Mouse (Mus musculus): ENCODE results near the gene Nop10.

Gene Nop10

GRCm38 (mm10) chr2:112261748-112262653, at the start of gene Nop10:
TSS of gene Nop10 (plus strand) at chr2:112261926.
- DNase-seq = peak; percentile 79

DNA sequence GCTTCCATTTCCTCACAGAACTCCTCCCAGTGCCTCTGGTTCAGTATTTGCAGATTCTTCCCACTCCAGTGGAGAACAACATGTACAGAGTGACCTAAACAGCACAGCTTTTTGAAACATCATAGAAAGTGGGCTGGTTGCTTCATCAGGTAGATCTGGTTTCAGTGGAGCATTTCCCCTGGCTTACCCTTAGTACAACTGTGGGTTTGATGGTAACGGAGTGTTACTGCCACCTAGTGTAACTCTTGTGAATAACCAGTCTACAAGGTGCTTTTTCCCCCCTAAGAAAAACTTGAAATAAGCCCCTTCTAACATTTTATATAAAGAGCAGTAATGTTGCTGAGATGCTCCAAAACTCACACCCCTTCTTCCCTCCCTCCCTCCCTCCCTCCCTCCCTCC, 45.7 kb upstream of the Nop10 start:
- DNase-seq = no peak

DNA sequence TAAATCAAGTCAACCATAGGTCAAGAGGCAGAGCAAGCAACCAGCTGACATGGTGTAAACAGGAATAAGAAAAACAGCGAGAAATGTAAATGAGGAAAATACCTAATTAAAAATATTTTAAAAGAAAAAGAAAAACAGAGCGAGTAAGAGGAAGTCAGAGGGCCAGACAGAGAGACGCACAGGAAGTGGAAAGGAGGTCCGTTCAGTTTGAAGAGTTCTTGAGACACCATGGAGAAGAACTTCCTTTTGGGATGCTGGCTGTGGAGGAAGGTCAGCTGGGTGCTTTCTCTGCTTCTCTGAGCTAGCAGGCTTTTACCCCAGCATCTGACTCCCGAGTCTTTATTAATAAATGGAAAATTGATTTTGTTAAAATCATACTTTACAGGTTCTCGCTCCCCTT, 44.1 kb upstream of the Nop10 start:
- DNase-seq = no peak

- no peak for DNase-seq
Observed at GRCm38 (mm10) chr2:112220880-112221279, 40.8 kb upstream of the Nop10 start.

DNA sequence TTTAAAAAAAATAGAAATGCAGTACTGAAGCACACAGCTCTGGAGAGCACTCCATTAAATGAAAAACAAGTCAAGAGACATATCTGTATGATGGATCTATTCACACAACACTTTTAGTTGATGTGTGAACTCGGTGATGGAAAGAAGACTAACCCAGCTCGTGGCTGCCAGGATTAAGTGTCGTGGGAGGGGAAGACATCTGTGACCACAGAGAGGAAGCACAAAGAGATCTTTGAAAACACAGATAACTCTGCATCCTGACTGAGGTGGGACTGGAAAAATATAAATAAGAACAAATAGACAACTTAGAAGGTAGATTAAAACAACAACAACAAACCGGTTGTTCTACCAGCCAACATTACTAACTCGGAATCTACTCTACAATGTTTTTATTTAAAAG, 39.1 kb upstream of the Nop10 start:
- DNase-seq = no peak

DNA sequence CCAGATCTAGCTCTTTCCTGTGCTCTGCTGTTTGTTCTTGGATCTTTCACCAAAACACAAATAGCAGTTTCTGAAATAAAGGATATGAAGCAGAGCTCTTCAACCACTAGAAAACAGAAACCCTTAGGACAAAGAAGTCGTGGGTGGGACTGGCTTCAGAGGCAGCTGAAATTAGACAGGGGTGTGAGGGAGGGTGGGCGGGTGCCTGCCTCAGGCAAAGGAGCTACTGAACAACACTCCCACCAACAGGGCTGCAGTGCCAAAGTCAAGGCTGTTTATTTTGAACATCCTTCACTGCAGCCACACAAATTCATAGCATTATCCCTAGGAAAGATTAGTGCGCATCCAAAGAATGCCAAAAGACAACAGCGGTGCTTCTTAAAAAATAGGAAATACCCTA, 37.4 kb upstream of the Nop10 start:
- no peak for DNase-seq

GRCm38 (mm10) chr2:112232623-112233022, 29.1 kb upstream of the Nop10 start:
- no peak for DNase-seq

DNA sequence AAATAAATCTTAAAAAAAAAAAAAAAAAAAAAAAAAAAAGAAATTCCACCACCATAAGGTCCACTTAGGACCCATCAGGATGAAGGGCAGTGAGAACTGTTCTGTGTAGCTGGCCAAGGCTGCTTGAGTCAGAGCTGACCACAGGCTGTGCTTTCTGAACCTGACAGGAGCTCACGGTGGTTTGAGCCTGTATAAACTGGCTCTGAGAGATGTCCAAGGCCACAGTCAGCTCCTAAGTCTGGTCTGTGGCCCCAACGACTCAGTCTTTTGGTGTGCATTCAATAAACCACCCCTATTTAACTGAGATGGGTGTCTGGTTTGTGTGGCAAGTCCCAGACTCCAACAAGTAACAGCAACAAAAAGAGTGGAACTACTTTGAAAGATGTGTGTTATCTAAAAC, 25.1 kb upstream of the Nop10 start:
- no peak for DNase-seq

DNA sequence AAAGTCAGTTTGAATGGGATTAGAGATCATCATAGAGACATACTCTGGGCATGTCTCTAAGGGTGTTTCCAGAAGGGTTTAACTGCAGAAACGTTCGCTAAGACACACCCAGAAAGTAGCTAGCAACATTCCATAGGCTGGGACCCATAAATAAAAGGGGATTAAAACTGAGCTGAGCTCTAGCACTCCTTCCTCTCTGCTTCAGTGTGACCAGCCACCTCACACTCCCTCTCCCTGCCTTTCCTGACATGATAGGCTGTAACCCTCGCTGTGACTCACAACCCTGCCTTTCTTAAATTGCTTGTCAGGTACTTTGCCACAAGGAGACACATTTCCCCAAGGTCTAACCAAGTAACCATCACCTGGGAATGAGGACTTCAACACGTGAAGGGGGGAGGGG, 23.7 kb upstream of the Nop10 start:
- DNase-seq = no peak

GRCm38 (mm10) chr2:112239212-112239934, 22.4 kb upstream of the Nop10 start, which contains the start of gene Lpcat4:
TSS of gene Lpcat4 (plus strand) at chr2:112239468.
- DNase-seq = peak; percentile 95

DNA sequence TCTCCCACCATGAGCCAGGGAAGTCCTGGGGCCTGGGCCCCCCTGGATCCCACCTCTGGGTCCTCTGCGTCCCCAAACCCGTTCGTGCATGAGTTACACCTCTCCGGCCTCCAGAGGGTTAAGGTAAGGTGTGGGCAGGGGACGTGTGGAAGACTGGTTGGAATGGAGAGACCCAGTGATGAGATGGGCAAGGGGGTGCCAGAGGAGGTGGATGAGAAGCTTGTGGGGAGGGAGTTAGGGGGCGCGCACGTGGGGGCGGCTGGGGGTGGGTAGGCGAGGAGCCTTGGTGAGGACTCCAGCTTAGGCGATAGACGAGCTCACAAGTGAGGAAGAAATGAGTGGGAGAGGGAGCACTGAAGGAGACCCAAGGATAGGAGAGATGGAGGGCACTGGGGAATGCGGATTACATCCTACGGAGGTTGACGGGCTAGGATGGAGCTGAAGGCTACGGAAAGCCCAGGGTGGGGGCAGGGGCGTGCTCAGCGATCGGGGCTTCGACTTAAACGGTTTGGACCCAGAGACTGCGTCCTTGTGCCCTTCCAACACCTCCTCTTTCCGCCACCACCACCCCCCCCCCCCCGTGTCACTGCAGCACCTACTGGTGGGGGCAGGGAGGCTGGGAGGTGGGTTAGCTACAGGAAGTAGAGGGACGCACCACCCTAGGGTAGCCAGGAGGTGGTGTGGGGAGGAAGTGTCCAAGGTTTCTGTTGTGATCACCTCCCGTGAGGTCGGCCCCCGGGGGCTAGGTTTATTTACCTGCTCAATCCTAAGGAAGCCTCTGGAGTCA, 21.6 kb upstream of the Nop10 start:
- DNase-seq = peak; percentile 53

DNA sequence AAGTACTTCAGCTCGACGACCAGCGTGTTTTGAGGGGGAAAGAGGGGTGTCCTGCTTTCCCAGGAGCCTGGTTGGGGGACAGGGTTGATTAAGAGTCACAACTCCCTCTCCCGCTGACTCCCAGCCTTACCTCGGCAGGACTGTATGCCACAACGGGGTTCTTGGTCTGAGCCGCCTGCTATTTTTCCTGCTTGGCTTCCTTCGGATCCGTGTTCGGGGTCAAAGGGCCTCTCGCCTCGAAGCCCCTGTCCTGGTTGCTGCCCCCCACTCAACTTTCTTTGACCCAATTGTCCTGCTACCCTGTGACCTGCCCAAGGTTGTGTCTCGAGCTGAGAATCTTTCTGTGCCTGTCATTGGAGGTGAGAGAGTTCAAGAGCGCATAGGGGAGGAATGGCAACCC, 19.9 kb upstream of the Nop10 start:
- DNase-seq = no peak

DNA sequence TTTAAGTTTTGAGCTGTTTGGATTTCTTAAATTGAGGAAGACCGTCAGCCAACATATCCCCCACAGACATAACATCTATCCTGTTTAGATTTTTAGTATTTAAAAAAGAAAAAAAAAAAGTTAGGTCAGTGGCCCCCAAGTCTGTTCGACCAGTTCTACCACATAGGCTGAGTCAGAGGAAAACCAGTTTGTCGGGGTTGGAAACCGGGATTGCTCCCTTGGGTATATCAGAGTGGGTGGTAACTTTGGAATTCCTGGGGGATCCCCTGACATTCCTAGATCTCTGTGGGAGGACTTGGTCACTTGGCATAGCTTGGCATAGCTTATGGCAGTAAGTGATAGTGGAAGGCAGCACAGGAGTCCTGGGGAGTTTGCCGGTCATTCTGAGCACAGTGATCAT, 16.4 kb upstream of the Nop10 start:
- no peak for DNase-seq

- no peak for DNase-seq
Observed at GRCm38 (mm10) chr2:112246193-112246592, 15.5 kb upstream of the Nop10 start.

- no peak for DNase-seq
Observed at GRCm38 (mm10) chr2:112247323-112247722, 14.4 kb upstream of the Nop10 start.

DNA sequence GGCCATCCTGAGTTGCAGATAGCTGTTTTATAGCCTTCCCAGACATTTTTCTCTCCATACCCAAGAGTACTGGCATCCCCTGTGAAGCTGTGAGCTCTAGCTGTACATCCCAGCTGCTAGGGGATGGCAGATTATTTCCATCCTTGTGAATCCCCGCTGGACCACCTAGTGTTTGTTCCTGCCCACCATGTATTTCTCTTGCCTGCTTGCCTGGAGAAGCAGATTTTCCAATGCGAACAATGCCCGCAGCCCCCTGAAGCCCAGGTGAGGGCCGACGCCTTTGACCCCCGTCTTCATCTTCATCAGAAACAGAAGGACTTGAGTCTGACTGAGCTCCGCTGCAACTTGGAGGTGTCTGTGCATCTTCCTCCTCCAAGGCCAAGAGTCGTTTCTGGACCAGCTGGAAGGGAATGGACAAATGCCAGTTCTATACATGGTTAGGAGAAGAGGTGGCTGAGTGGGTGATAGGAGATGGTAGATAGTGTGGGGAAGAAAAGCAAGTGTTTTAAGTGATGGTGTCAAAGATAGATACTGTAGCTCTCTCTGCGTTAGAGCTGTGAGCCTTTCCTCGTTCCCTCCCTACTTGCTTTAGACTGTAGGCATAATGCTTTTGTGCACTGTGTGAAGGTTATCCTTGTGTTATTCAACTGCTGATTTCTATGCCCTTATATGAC, 11.8 kb upstream of the Nop10 start:
- DNase-seq = no peak

GRCm38 (mm10) chr2:112254675-112255515, 6.8 kb upstream of the Nop10 start:
- no peak for DNase-seq

DNA sequence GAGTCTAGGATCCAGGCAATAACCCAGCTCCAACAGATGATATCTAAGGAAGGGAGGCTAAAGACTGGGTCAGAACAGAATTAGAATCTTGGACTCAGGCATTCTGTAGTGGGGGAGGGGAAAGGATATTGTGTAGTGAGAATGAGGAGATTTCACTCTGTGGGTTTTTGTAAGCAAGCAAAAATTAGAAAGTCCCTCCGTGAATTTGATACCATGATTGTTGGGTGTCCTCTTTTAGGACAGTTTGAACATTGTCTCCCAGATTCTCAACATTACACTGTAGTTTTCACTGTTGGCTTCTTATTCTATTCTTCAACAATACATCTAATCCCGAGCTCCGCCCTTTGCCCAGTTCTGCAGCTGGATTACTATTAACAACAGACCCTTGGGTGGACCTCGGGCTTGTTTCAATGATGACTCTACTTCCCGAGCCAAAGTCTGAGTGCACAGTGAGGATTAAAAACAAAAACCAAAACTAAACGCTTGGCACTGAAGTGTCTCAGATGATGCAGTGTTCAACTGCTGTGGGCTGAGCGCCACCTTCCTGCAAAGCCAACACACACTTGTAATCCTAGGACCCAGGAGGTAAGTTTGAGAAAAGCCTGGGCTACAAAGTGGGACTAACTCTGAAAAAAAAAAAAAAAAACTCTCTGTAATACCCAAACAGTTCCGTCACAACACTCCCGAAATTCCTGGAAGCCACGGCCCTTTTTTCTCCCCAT, 2.3 kb upstream of the Nop10 start, which contains the start of gene Nutm1:
Nutm1 (minus strand) TSS at position 51 of the 722 bp plus-strand sequence.
- DNase-seq = no peak

DNA sequence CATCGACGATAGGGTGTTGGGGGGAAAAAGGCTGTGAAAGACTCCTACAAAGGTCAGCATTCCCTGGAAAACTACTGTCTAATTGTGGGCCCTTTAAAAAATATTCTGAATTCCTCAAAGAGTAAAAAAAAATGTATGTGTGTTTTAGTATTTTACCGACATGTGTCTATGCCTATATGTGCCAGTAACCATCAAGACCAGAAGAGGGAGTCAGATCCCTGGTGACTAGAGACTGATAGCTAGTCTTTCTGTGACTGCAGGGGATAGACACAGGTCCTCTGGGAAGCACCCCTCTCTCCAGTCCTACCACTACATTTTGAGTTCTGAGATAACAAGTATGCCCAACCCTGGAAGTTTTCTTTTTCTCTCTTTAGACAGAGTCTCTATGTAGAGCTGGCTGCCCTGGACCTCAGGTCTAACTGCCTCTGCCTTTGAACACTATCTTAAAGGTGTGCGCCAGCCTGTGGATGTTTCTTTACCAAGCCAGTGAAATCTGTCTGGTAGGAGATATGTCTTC, 1.1 kb downstream of the Nop10 start:
- no peak for DNase-seq

DNA sequence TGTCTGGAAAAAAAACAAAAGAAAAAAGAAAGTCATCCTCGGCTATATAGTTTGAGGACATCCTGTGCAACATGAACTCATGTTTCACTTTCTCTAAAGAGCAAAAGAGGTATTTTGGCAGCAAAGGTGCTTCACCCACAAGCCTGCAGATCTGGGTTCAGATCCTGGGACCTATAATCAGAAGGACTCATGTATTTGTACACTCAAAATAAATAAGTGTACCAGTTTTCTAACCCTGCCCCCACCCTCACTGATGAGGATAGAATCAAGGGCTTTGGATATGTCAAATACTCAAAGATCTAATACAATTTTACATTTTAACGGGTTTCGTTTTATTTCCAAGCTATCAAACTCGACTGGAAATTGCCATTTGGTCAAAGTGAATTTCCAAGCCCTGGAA, 2.6 kb downstream of the Nop10 start:
- no peak for DNase-seq
